Mouse (Mus musculus) limb, embryonic 10.5 days (tissue): ENCODE data around the gene Fbxo21. TPM values are rescaled to one million over a fixed set of nuclear protein-coding genes. Genes with fewer than 3 reads are reported as not detected.
A peak's percentile ranks its signal among the peaks of the same experiment; 100 is the strongest.

Source experiments
- DNase-seq: peaks from one replicate; pipeline ENCODE4 v3.0.0-alpha.2; 2017; ENCODE audit warnings: low spot score
- H3K27ac ChIP-seq: fragments of 300-500 bp; sonication (generic); 2 replicates; pipeline ENCODE4 v1.5.1; 2016; ENCODE audit warnings: mild to moderate bottlenecking
- H3K27me3 ChIP-seq: fragments of 300-500 bp; sonication (generic); 2 replicates; pipeline ENCODE4 v1.6.1; 2016; ENCODE audit warnings: low read depth, mild to moderate bottlenecking; ENCODE audit not compliant: poor library complexity, severe bottlenecking
- H3K36me3 ChIP-seq: fragments of 300-500 bp; sonication (generic); 2 replicates; pipeline ENCODE4 v1.6.1; 2016; ENCODE audit warnings: mild to moderate bottlenecking, moderate library complexity
- H3K4me1 ChIP-seq: fragments of 300-500 bp; sonication (generic); 2 replicates; pipeline ENCODE4 v1.6.1; 2016
- H3K4me3 ChIP-seq: fragments of 300-500 bp; sonication (generic); 2 replicates; pipeline ENCODE4 v1.5.1; 2016; ENCODE audit warnings: mild to moderate bottlenecking, moderate library complexity
- H3K9me3 ChIP-seq: fragments of 300-500 bp; sonication (generic); replicated peaks from 2 replicates; pipeline ENCODE4 v1.6.1; 2016; ENCODE audit warnings: mild to moderate bottlenecking
- WGBS: fragments of 180-500 bp; shearing (Covaris S2); methylation state at CpG from one replicate; pipeline ENCODE4 v1.1.7; 2016; 5-methylcytosine and 5-hydroxymethylcytosine counted together
- polyA plus RNA-seq: library from polyadenylated mRNA; unstranded; fragments of >200 nt; fragmentation: Nextera tagmentation; extraction: Ambion mirVana; gene quantifications from 2 replicates; pipeline ENCODE4 v1.2.1, GENCODE M21; 2016

Fbxo21 gene
- polyA plus RNA-seq: 86.1 and 93.4 TPM in 2 replicates

GRCm38 (mm10) chr5:117976657-117977500 lies at the start of gene Fbxo21:
Gene Fbxo21 (plus strand): TSS chr5:117976730.
- Histone ChIP-seq H3K4me1 (peaks cover 23% of the 10 kb centered on the region), H3K4me3 (peak within 1 kb of the TSS; percentile 88), H3K27ac (peak within 1 kb of the TSS; percentile 95), H3K27me3 (no peaks in the 10 kb centered on the region), H3K36me3 (peaks cover 36% of the 10 kb centered on the region), H3K9me3 (no peaks in the 10 kb centered on the region)
- DNase-seq: peak; percentile 99
- under 1% methylated on average over 88 of the region's 88 CpGs for WGBS

GRCm38 (mm10) chr5:117928553-117928952 lies 48.0 kb upstream of the Fbxo21 start:
- H3K9me3 ChIP-seq: no peaks in the 10 kb centered on the region
- 96% methylated on average over 2 of the region's 2 CpGs for WGBS
- H3K27me3 ChIP-seq: peaks cover 7% of the 10 kb centered on the region; the same call in 1 of the 2 replicates
- DNase-seq: no peak
- peaks cover 7% of the 10 kb centered on the region; the same call in 1 of the 2 replicates for H3K4me1 ChIP-seq
- H3K36me3 ChIP-seq: no peaks in the 10 kb centered on the region
- no peak overlapping the region for H3K4me3 ChIP-seq
- H3K27ac ChIP-seq: no peak overlapping the region

- DNase-seq: no peak
- no peaks in the 10 kb centered on the region for H3K9me3 ChIP-seq
- peaks cover 20% of the 10 kb centered on the region for H3K27me3 ChIP-seq
- no peak overlapping the region for H3K27ac ChIP-seq
- no peak overlapping the region for H3K4me3 ChIP-seq
- 48% methylated on average over 2 of the region's 2 CpGs for WGBS
- no peaks in the 10 kb centered on the region for H3K36me3 ChIP-seq
- peaks cover 7% of the 10 kb centered on the region; the same call in 1 of the 2 replicates for H3K4me1 ChIP-seq
Measured at GRCm38 (mm10) chr5:117932222-117932621, 44.3 kb upstream of the Fbxo21 start.

GRCm38 (mm10) chr5:117932862-117933261 lies 43.7 kb upstream of the Fbxo21 start:
- WGBS: 1% methylated on average over 8 of the region's 9 CpGs
- Histone ChIP-seq H3K27me3 (peaks cover 22% of the 10 kb centered on the region), H3K36me3 (no peaks in the 10 kb centered on the region), H3K4me3 (no peak overlapping the region), H3K27ac (no peak overlapping the region), H3K9me3 (no peaks in the 10 kb centered on the region), H3K4me1 (peaks cover 7% of the 10 kb centered on the region; the same call in 1 of the 2 replicates)
- DNase-seq: peak; percentile 95

- no peak for DNase-seq
- Histone ChIP-seq H3K27ac (no peak overlapping the region), H3K9me3 (no peaks in the 10 kb centered on the region), H3K27me3 (peaks cover 20% of the 10 kb centered on the region), H3K36me3 (no peaks in the 10 kb centered on the region), H3K4me1 (peaks cover 15% of the 10 kb centered on the region), H3K4me3 (no peak overlapping the region)
- 72% methylated on average over 16 of the region's 16 CpGs for WGBS
Measured at GRCm38 (mm10) chr5:117936346-117936745, 40.2 kb upstream of the Fbxo21 start.

- peaks cover 16% of the 10 kb centered on the region; the same call in 1 of the 2 replicates for H3K27me3 ChIP-seq
- no peak overlapping the region for H3K27ac ChIP-seq
- no peak for DNase-seq
- no peaks in the 10 kb centered on the region for H3K36me3 ChIP-seq
- WGBS: 87% methylated on average over 3 of the region's 3 CpGs
- H3K4me1 ChIP-seq: peaks cover 15% of the 10 kb centered on the region
- no peaks in the 10 kb centered on the region for H3K9me3 ChIP-seq
- no peak overlapping the region for H3K4me3 ChIP-seq
Measured at GRCm38 (mm10) chr5:117937186-117937585, 39.3 kb upstream of the Fbxo21 start.

GRCm38 (mm10) chr5:117938182-117938581 lies 38.3 kb upstream of the Fbxo21 start:
- H3K27ac ChIP-seq: no peak overlapping the region
- H3K9me3 ChIP-seq: no peaks in the 10 kb centered on the region
- H3K4me3 ChIP-seq: peak overlapping the region; percentile 43
- no peaks in the 10 kb centered on the region for H3K36me3 ChIP-seq
- DNase-seq: peak; percentile 88
- 10% methylated on average over 14 of the region's 14 CpGs for WGBS
- H3K27me3 ChIP-seq: peaks cover 16% of the 10 kb centered on the region; the same call in 1 of the 2 replicates
- peaks cover 9% of the 10 kb centered on the region for H3K4me1 ChIP-seq

- no peaks in the 10 kb centered on the region for H3K36me3 ChIP-seq
- H3K9me3 ChIP-seq: no peaks in the 10 kb centered on the region
- no peak overlapping the region for H3K4me3 ChIP-seq
- DNase-seq: no peak
- H3K4me1 ChIP-seq: peaks cover 9% of the 10 kb centered on the region
- H3K27ac ChIP-seq: no peak overlapping the region
- peaks cover 16% of the 10 kb centered on the region; the same call in 1 of the 2 replicates for H3K27me3 ChIP-seq
- 86% methylated on average over 8 of the region's 8 CpGs for WGBS
Measured at GRCm38 (mm10) chr5:117939402-117939801, 37.1 kb upstream of the Fbxo21 start.

GRCm38 (mm10) chr5:117941552-117941951 lies 35.0 kb upstream of the Fbxo21 start:
- Histone ChIP-seq H3K27ac (no peak overlapping the region), H3K27me3 (0 out of 2 replicates have a peak, but pooled peaks cover 9% of the 10 kb centered on the region), H3K4me1 (peaks cover 9% of the 10 kb centered on the region), H3K9me3 (no peaks in the 10 kb centered on the region), H3K4me3 (no peak overlapping the region), H3K36me3 (no peaks in the 10 kb centered on the region)
- WGBS: 72% methylated on average over 3 of the region's 3 CpGs
- no peak for DNase-seq

GRCm38 (mm10) chr5:117946605-117947004 lies 29.9 kb upstream of the Fbxo21 start:
- Histone ChIP-seq H3K27ac (no peak overlapping the region), H3K27me3 (no peaks in the 10 kb centered on the region), H3K4me1 (no peaks in the 10 kb centered on the region), H3K9me3 (no peaks in the 10 kb centered on the region), H3K36me3 (no peaks in the 10 kb centered on the region), H3K4me3 (no peak overlapping the region)
- peak; percentile 41 for DNase-seq
- 43% methylated on average over 4 of the region's 4 CpGs for WGBS

GRCm38 (mm10) chr5:117949393-117949792 lies 27.1 kb upstream of the Fbxo21 start:
- Histone ChIP-seq H3K4me1 (0 out of 2 replicates have a peak, but pooled peaks cover 2% of the 10 kb centered on the region), H3K36me3 (no peaks in the 10 kb centered on the region), H3K27me3 (no peaks in the 10 kb centered on the region), H3K4me3 (no peak overlapping the region), H3K9me3 (no peaks in the 10 kb centered on the region), H3K27ac (no peak overlapping the region)
- WGBS: 88% methylated on average over 10 of the region's 10 CpGs
- no peak for DNase-seq

- Histone ChIP-seq H3K27me3 (no peaks in the 10 kb centered on the region; the same call in 1 of the 2 replicates), H3K27ac (no peak overlapping the region), H3K4me3 (no peak overlapping the region), H3K9me3 (no peaks in the 10 kb centered on the region), H3K4me1 (peaks cover 11% of the 10 kb centered on the region), H3K36me3 (no peaks in the 10 kb centered on the region)
- no peak for DNase-seq
- 90% methylated on average over 12 of the region's 12 CpGs for WGBS
Measured at GRCm38 (mm10) chr5:117953893-117954292, 22.6 kb upstream of the Fbxo21 start.

- no peaks in the 10 kb centered on the region; the same call in 1 of the 2 replicates for H3K27me3 ChIP-seq
- H3K27ac ChIP-seq: no peak overlapping the region
- H3K36me3 ChIP-seq: no peaks in the 10 kb centered on the region
- no peaks in the 10 kb centered on the region for H3K9me3 ChIP-seq
- 83% methylated on average over 1 of the region's 1 CpGs for WGBS
- H3K4me1 ChIP-seq: peaks cover 11% of the 10 kb centered on the region
- DNase-seq: no peak
- no peak overlapping the region for H3K4me3 ChIP-seq
Measured at GRCm38 (mm10) chr5:117954429-117954828, 22.1 kb upstream of the Fbxo21 start.
